Comparison of ENCODE assay signal across 18 mouse cellular contexts in genomic region chr5:146471311-146471710, GRCm38 (mm10). TPM values are rescaled to one million over a fixed set of nuclear protein-coding genes. Genes with fewer than 3 reads are reported as not detected.
"Had no signal": no experiment of that assay in that cellular context is flagged by ENCODE, and none has a peak within 500 bp of the region (broad histone marks: within the 10 kb centered on the region; RNA-seq: fewer than 3 reads in every experiment).

No protein-coding gene starts in this region.

- DNase-seq: lung, embryonic 14.5 days; lung, postnatal 10 days; lung, postnatal 4 days; midbrain, embryonic 14.5 days; right cerebral cortex, adult 18-20 months; right cerebral cortex, postnatal 25 days; thymus, postnatal 4 days had no signal

- H3K4me1 ChIP-seq: hindbrain, embryonic 15.5 days; limb, embryonic 13.5 days; midbrain, embryonic 10.5 days; neural tube, embryonic 15.5 days had no signal

- H3K27me3 ChIP-seq: hindbrain, embryonic 15.5 days; limb, embryonic 13.5 days; neural tube, embryonic 15.5 days had no signal

- H3K4me3 ChIP-seq: hindbrain, embryonic 15.5 days; layer of hippocampus, adult 2 months; limb, embryonic 13.5 days; midbrain, embryonic 10.5 days; myocyte; neural tube, embryonic 15.5 days had no signal

- H3K4me2 ChIP-seq: hindbrain, embryonic 15.5 days; limb, embryonic 13.5 days; lung, embryonic 14.5 days; neural tube, embryonic 15.5 days had no signal

- H3K27ac ChIP-seq: hindbrain, embryonic 15.5 days; kidney, postnatal 0 days; layer of hippocampus, adult 2 months; limb, embryonic 13.5 days; liver, embryonic 14.5 days; midbrain, embryonic 10.5 days; neural tube, embryonic 15.5 days had no signal

- H3K9me3 ChIP-seq: hindbrain, embryonic 15.5 days; limb, embryonic 13.5 days; midbrain, embryonic 10.5 days; neural tube, embryonic 15.5 days had no signal

- H3K9ac ChIP-seq: hindbrain, embryonic 15.5 days; limb, embryonic 13.5 days; liver, embryonic 14.5 days; lung, embryonic 14.5 days; neural tube, embryonic 15.5 days had no signal

RNA-seq across cellular contexts. Expression of gene Gm6408, which starts 10.5 kb away (rescaled TPM):
- polyA plus RNA-seq: kidney, postnatal 0 days; limb, embryonic 13.5 days; liver, embryonic 14.5 days; lung, embryonic 14.5 days; midbrain, embryonic 10.5 days; midbrain, embryonic 14.5 days; myocyte; neural tube, embryonic 11.5 days; neural tube, embryonic 15.5 days; small intestine, adult 2 months; stomach, embryonic 16.5 days had no signal

RNA-seq across cellular contexts. Expression of gene Gm6370, which starts 19.9 kb away (rescaled TPM):
- polyA plus RNA-seq: hindbrain, embryonic 15.5 days; kidney, postnatal 0 days; limb, embryonic 13.5 days; liver, embryonic 14.5 days; lung, embryonic 14.5 days; midbrain, embryonic 10.5 days; midbrain, embryonic 14.5 days; myocyte; neural tube, embryonic 11.5 days; neural tube, embryonic 15.5 days; small intestine, adult 2 months; stomach, embryonic 16.5 days had no signal

RNA-seq across cellular contexts. Expression of gene 4930449I24Rik, which starts 30.9 kb away (rescaled TPM):
- polyA plus RNA-seq: hindbrain, embryonic 15.5 days; kidney, postnatal 0 days; limb, embryonic 13.5 days; liver, embryonic 14.5 days; lung, embryonic 14.5 days; midbrain, embryonic 10.5 days; midbrain, embryonic 14.5 days; myocyte; neural tube, embryonic 11.5 days; neural tube, embryonic 15.5 days; small intestine, adult 2 months; stomach, embryonic 16.5 days had no signal

RNA-seq across cellular contexts. Expression of gene Gm3402, which starts 42.6 kb away (rescaled TPM):
- polyA plus RNA-seq: hindbrain, embryonic 15.5 days; kidney, postnatal 0 days; limb, embryonic 13.5 days; liver, embryonic 14.5 days; lung, embryonic 14.5 days; midbrain, embryonic 10.5 days; midbrain, embryonic 14.5 days; myocyte; neural tube, embryonic 11.5 days; neural tube, embryonic 15.5 days; small intestine, adult 2 months; stomach, embryonic 16.5 days had no signal

RNA-seq across cellular contexts. Expression of gene Gm3404, which starts 54.3 kb away (rescaled TPM):
- polyA plus RNA-seq: hindbrain, embryonic 15.5 days; kidney, postnatal 0 days; limb, embryonic 13.5 days; liver, embryonic 14.5 days; lung, embryonic 14.5 days; midbrain, embryonic 10.5 days; midbrain, embryonic 14.5 days; myocyte; neural tube, embryonic 11.5 days; neural tube, embryonic 15.5 days; small intestine, adult 2 months; stomach, embryonic 16.5 days had no signal
